Mouse (Mus musculus) heart, embryonic 11.5 days (tissue): Measurements from ENCODE around the gene Nf2. TPM values are rescaled to one million over a fixed set of nuclear protein-coding genes. Genes with fewer than 3 reads are reported as not detected.

Source experiments
- ATAC-seq: fragments of 200-750 bp; cut with Nextera tagmentation; replicated peaks from 2 replicates; pipeline ENCODE4 v1.8.0; 2017; ENCODE audit warnings: moderate library complexity; ENCODE audit not compliant: insufficient number of reproducible peaks, low FRiP score, low TSS enrichment
- H3K27ac ChIP-seq: fragments of 300-500 bp; sonication (generic); 2 replicates; pipeline ENCODE4 v1.5.1; 2014; ENCODE audit warnings: mild to moderate bottlenecking, low read depth, low read length
- H3K27me3 ChIP-seq: fragments of 300-500 bp; sonication (generic); 2 replicates; pipeline ENCODE4 v1.6.1; 2014; ENCODE audit warnings: mild to moderate bottlenecking, low read length, mixed read lengths; ENCODE audit not compliant: control insufficient read depth, insufficient read depth
- H3K36me3 ChIP-seq: fragments of 300-500 bp; sonication (generic); 2 replicates; pipeline ENCODE4 v1.6.1; 2014; ENCODE audit warnings: mild to moderate bottlenecking, low read length, moderate library complexity, mixed read lengths; ENCODE audit not compliant: control insufficient read depth, insufficient read depth
- H3K4me1 ChIP-seq: fragments of 300-500 bp; sonication (generic); 2 replicates; pipeline ENCODE4 v1.6.1; 2014; ENCODE audit warnings: low read length; ENCODE audit not compliant: control insufficient read depth, insufficient read depth
- H3K4me2 ChIP-seq: fragments of 300-500 bp; sonication (generic); 2 replicates; pipeline ENCODE4 v1.6.1; 2014; ENCODE audit warnings: mild to moderate bottlenecking, moderate library complexity
- H3K4me3 ChIP-seq: fragments of 300-500 bp; sonication (generic); 2 replicates; pipeline ENCODE4 v1.5.1; 2014; ENCODE audit warnings: low read depth, low read length
- H3K9ac ChIP-seq: fragments of 300-500 bp; sonication (generic); 2 replicates; pipeline ENCODE4 v1.6.1; 2014; ENCODE audit warnings: mild to moderate bottlenecking, low read depth, low read length, moderate library complexity
- H3K9me3 ChIP-seq: fragments of 300-500 bp; sonication (generic); replicated peaks from 2 replicates; pipeline ENCODE4 v1.6.1; 2016; ENCODE audit warnings: low read length; ENCODE audit not compliant: control insufficient read depth
- WGBS: fragments of 180-500 bp; shearing (Covaris S2); extraction: QIAGEN DNeasy Blood & Tissue Kit; methylation state at CpG from one replicate; pipeline ENCODE4 v1.1.7; 2014; ENCODE audit not compliant: insufficient replicate concordance; 5-methylcytosine and 5-hydroxymethylcytosine counted together
- polyA plus RNA-seq: library from polyadenylated mRNA; unstranded; fragments of >200 nt; fragmentation: Nextera tagmentation; extraction: Ambion mirVana; gene quantifications from 2 replicates; pipeline ENCODE4 v1.2.1, GENCODE M21; 2014

The Nf2 gene
- polyA plus RNA-seq, 1 experiment from 2014 or later: 32.7 TPM

DNA sequence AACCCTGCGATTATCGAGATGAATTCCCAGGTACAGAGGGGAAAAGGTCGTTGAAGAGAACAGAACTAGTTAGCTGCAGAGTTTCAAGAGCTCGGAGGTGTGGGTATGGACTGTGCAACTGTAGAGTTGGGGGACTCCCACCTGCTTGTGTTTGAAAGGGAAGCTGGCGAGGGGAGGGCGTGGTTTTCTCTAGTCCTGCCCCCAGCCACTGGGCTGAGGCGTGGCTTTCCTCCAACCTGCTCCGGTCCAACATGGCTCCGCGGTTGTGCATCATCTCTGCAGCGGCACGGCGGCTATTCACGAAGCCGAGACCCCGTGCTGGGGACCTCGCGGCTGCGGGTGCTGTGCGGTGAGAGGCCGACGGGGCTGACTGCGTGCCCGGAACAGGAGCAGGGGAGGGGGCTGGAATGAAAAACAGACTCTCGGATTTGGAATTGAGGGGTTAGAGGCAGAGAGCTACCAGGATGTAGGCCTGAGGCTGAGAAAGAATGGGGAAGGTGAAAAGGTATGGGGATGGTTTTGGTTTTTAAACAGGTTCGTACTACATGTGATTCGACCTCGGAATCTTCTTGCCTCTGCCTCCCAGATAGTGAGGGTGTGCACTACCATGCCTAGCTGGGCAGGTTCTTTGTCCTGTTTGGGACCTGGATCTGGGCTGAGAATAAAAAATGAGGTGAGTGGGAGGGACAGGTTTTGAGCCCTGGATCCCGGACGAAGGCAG is 24.6 kb upstream of the Nf2 start, which contains the start of gene Nipsnap1:
Nipsnap1 (plus strand) TSS at position 197 of the 721 bp plus-strand sequence.
- Histone ChIP-seq H3K4me2 (peak within 1 kb of the TSS; percentile 74), H3K4me3 (peak within 1 kb of the TSS; percentile 51), H3K9ac (peak within 1 kb of the TSS; percentile 61), H3K4me1 (peaks cover 3% of the 10 kb centered on the region; the same call in 1 of the 2 replicates), H3K27ac (no peak within 1 kb of the TSS), H3K9me3 (no peaks in the 10 kb centered on the region), H3K27me3 (no peaks in the 10 kb centered on the region), H3K36me3 (peaks cover 2% of the 10 kb centered on the region)
- ATAC-seq: peak; percentile 81
- WGBS: 2% methylated on average over 30 of the region's 30 CpGs

DNA sequence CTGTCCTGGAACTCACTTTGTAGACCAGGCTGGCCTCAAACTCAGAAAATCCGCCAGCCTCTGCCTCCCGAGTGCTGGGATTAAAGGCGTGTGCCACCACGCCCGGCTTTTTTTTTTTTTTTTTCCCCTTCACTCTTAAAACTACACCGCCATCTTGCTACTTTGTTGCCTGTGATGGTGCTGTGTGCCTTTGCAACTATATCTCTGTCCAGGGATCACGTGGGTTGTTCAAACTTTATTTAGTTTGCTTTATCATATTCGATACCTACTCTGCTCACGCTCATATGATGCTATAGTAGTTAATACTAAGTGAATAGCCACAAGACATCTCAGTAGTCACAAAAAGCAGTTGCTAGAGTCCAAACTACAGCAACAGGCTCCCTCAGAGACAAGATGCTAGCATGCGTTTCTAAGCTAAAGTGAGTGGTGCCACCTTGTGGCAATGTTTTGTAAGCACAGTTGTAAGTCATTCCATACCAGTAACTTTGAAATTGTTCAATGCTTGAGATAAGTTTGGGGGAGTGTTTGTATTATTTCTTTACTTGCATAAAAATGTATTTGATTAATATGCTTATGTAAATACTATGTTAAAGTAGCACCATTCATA is 16.4 kb upstream of the Nf2 start:
- no peaks in the 10 kb centered on the region for H3K4me1 ChIP-seq
- 29% methylated on average over 10 of the region's 10 CpGs for WGBS

DNA sequence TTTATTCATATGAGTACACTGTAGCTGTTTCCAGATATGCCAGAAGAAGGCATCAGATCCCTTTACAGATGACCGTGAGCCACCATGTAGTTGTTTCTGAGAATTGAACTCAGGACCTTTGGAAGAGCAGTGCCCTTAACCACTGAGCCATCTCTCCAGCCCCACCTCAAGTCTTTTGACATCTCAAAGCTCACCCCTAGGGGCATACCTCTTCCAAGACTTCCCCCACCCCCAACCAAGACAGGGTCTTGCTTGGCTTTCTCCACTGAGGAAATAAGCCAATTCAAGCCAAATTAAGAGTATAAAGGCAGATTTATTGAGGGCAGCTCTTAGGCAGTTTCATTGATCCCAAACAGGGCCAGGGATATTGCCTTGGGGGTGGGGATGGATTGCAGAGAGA is 13.4 kb upstream of the Nf2 start:
- ATAC-seq: no peak
- H3K27ac ChIP-seq: no peak overlapping the region

More for the DNA sequence above, 16.4 kb upstream of the Nf2 start:
- H3K27ac ChIP-seq: no peak overlapping the region
- no peak for ATAC-seq
- H3K4me2 ChIP-seq: no peak overlapping the region
- no peak overlapping the region for H3K4me3 ChIP-seq
- H3K9me3 ChIP-seq: no peaks in the 10 kb centered on the region
- H3K36me3 ChIP-seq: no peaks in the 10 kb centered on the region
- no peak overlapping the region for H3K9ac ChIP-seq
- no peaks in the 10 kb centered on the region for H3K27me3 ChIP-seq

DNA sequence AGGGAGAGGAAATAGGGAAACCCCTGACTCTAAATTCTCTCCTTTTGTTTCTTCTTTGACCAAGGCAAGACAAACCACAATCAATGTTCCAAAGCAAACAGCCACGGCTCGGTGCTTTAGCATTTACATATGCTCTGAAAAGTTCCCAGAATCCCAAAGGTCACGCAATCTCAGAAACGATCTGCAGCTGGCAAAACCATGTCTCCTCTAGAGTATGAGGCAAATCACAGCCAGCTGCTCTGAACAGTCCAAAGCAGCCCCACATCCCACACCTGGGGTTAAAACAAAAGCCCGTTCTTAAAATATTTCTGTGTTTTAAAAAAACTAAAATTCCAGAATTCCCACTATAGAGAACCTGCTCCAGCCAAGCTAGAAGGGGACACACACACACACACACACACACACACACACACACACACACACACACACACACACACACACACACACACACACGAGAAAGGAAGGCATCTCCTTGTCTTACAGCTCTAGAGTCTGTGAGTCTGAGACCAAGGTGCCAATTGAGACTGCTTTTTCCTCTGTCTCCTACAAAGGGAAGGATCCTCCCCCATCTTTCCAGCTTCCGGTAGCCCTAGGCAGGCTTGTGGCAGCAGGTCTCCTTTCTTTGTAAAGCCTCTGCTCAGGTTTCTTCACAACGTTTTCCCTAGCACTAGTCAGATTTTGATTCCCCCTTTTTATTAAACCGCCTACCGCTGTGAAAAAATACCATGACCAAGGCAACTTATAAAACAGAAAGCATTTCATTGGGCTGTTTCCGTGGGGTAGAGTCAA is 12.7 kb upstream of the Nf2 start:
- Histone ChIP-seq H3K4me2 (no peak overlapping the region), H3K4me1 (no peaks in the 10 kb centered on the region), H3K9ac (no peak overlapping the region), H3K27ac (no peak overlapping the region), H3K9me3 (no peaks in the 10 kb centered on the region), H3K27me3 (no peaks in the 10 kb centered on the region), H3K36me3 (no peaks in the 10 kb centered on the region), H3K4me3 (no peak overlapping the region)
- WGBS: 53% methylated on average over 11 of the region's 11 CpGs
- ATAC-seq: no peak

More for the DNA sequence above, 13.4 kb upstream of the Nf2 start:
- Histone ChIP-seq H3K9ac (no peak overlapping the region), H3K4me2 (no peak overlapping the region), H3K4me1 (no peaks in the 10 kb centered on the region), H3K4me3 (no peak overlapping the region), H3K9me3 (no peaks in the 10 kb centered on the region), H3K27me3 (no peaks in the 10 kb centered on the region), H3K36me3 (no peaks in the 10 kb centered on the region)
- WGBS: 94% methylated on average over 1 of the region's 1 CpGs

DNA sequence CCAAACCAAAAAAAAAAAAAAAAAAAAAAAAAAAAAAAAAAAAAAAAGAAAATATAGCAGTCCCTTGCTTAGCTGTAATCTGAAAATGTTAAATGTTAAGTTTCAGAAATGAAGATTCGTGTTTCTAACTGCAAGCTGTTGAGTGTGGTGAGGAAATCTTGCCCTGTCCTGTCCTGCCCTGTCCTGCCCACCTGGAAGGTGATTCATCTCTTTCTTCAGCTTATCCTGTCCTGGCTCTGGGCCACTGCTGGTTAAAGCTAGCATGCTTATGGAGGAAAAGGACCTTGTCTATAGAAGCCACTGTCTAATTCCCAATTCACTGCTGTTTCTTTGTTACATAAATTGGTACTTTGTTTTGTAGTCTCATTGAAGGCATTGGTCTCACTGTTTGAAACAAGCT is 11.7 kb upstream of the Nf2 start:
- H3K27ac ChIP-seq: no peak overlapping the region
- 49% methylated on average over 1 of the region's 1 CpGs for WGBS

DNA sequence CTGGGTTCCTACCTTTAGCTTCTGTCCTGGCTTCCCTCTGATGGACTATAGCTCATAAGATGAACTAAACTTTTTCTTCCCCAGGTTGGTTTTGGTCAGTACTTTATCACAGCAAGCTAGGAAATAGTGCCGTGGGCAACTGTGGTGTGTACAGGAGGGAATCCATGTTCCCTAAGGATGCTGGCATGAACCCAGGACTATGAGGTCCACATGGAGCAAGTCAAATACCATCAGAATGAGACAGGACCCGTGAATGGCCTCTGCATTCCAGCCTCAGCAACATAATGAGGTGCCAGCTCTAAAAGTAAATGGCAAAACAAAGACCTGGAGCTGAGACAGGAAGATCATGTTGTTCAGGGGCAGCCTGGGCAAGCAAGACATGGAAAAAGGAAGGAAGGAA is 9.1 kb upstream of the Nf2 start:
- H3K9me3 ChIP-seq: no peaks in the 10 kb centered on the region
- no peaks in the 10 kb centered on the region for H3K4me1 ChIP-seq
- H3K4me3 ChIP-seq: no peak overlapping the region
- H3K9ac ChIP-seq: no peak overlapping the region
- WGBS: 61% methylated on average over 2 of the region's 2 CpGs
- ATAC-seq: no peak
- H3K27me3 ChIP-seq: no peaks in the 10 kb centered on the region
- no peak overlapping the region for H3K27ac ChIP-seq
- no peak overlapping the region for H3K4me2 ChIP-seq
- no peaks in the 10 kb centered on the region for H3K36me3 ChIP-seq

More for the DNA sequence above, 11.7 kb upstream of the Nf2 start:
- Histone ChIP-seq H3K36me3 (no peaks in the 10 kb centered on the region), H3K4me2 (no peak overlapping the region), H3K9ac (no peak overlapping the region), H3K4me1 (no peaks in the 10 kb centered on the region), H3K4me3 (no peak overlapping the region), H3K9me3 (no peaks in the 10 kb centered on the region), H3K27me3 (no peaks in the 10 kb centered on the region)
- no peak for ATAC-seq

DNA sequence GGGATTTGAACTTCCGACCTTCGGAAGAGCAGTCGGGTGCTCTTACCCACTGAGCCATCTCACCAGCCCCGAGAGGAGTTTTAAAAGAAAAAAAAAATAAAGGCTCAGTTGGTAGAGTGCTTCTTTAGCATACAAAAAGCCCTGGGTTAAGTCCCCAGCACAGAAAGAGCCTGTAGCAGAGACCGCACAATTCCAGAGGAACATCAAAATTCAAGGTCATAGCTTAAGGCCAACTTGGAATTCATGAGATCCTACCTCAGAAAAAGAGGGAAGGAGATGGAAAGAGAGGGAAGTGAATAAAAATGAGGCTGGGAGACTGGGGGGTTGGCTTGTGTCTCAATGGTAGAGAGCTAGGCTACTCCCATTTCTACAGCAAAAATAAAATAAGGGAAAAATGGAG is 4.8 kb upstream of the Nf2 start:
- no peak for ATAC-seq
- WGBS: 90% methylated on average over 5 of the region's 5 CpGs
- H3K4me1 ChIP-seq: no peaks in the 10 kb centered on the region

DNA sequence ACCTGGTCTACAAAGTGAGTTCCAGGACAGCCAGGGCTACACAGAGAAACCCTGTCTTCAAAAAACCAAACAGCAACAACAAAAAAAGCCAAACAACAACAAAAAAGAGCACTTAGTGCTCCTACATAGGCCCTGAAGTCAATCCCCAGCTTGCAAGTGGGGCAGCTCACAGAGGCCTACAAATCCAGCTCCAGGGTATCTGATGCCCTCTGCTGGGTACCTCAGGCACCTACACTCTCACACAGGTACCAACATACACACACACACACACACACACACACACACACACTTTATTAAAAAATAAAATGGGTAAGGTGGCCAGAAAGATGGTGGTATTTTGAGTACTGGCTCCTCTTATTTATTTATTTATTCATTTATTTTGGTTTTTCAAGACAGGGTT is 3.7 kb upstream of the Nf2 start:
- Histone ChIP-seq H3K4me3 (no peak overlapping the region), H3K36me3 (no peaks in the 10 kb centered on the region), H3K4me2 (no peak overlapping the region), H3K27me3 (no peaks in the 10 kb centered on the region), H3K9ac (no peak overlapping the region), H3K27ac (no peak overlapping the region), H3K4me1 (no peaks in the 10 kb centered on the region), H3K9me3 (no peaks in the 10 kb centered on the region)
- no peak for ATAC-seq

More for the DNA sequence above, 4.8 kb upstream of the Nf2 start:
- Histone ChIP-seq H3K9ac (no peak overlapping the region), H3K9me3 (no peaks in the 10 kb centered on the region), H3K27me3 (no peaks in the 10 kb centered on the region), H3K27ac (no peak overlapping the region), H3K4me3 (no peak overlapping the region), H3K36me3 (no peaks in the 10 kb centered on the region), H3K4me2 (no peak overlapping the region)
